ENCODE assay signal across 12 mouse cellular contexts in genomic region chr8:26608001-26608400, GRCm38 (mm10).
"Had no signal": no experiment of that assay in that cellular context is flagged by ENCODE, and none has a peak within 500 bp of the region (broad histone marks: within the 10 kb centered on the region; RNA-seq: fewer than 3 reads in every experiment).

No protein-coding gene starts in this region.

- DNase-seq: lung, adult 18-20 months; lung, embryonic 14.5 days; lung, postnatal 10 days; lung, postnatal 4 days; midbrain, embryonic 14.5 days; retina, postnatal 1 day; right cerebral cortex, postnatal 14 days; right cerebral cortex, postnatal 4 days; spleen, adult 18-20 months; thymus, adult 2 months; thymus, postnatal 25 days; thymus, postnatal 4 days had no signal
